Mouse (Mus musculus): ENCODE measurements around the gene Fancg. TPM values are rescaled to one million over a fixed set of nuclear protein-coding genes. Genes with fewer than 3 reads are reported as not detected.
"Not testable (repeated sequence)": the region's sequence is repeated elsewhere in the genome, so short reads cannot be mapped to it uniquely, and the experiment has no call there.

Fancg gene
- polyA plus RNA-seq, 1 experiment from 2014 or later: 4.6 TPM

DNA sequence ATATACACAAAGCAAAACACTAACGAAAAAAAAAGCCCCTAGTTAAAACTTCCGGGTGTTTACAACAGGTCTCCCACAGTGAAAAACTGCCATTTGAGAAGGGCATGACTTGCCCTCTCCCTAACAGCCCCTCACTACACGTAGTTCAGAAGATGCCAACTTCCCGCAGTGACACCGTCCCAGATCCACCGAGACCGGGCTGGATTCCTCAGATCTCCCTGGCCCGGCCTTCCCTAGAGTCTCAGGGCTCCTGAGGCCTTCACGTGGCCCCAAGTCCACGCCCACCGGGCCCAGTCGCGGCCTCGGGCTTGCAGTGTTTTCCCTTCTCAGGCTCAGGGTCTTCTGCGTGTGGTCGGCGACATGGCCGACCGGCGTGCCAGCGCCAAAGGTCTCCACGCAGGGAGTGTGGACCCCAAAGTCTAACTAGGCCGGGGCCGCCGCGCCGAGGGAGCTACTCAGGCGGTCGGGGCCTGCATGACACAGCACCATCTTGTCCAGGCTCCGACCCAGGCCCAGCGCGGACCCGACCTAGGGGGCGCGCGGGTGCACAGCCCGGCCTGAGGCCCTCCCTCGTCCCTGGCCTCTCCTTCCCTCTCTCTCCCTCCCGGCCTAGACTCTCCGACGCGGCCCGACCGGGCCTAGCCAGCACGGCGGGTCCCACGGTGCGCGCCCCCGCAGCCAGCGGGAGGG, 10.7 kb downstream of the Fancg start:
- under 1% methylated on average over 48 of the region's 51 CpGs for WGBS (ENCODE audit: missing documents)
- peaks cover 10% of the 10 kb centered on the region for H3K36me3 ChIP-seq (ENCODE audit: inconsistent target)
- peak overlapping the region; percentile 51 for H3K27ac ChIP-seq

DNA sequence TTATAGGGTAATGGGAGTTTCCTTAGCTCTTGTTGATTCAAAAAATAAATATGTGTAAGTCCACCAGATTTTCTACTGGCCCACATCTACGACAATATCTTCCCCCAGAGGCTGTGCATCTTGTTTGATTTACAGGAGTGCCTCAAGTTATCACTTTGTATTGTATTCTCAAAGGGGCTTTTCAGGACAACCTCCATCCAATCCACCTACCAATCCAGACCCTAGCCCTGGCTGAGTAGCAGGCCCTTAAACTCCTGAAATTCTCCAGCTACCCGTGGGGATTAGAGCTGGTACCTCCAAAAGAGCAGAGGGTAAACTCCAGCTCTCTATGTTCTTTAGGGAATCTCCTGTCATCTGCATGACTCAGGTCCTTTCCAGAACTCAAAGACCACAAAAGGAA, 12.3 kb downstream of the Fancg start:
- WGBS (ENCODE audit: missing documents): 39% methylated on average over 2 of the region's 2 CpGs
- no peak overlapping the region; the same call in 1 of the 2 replicates for H3K4me3 ChIP-seq (ENCODE audit: inconsistent target)
- no peak overlapping the region for H3K27ac ChIP-seq
- peaks cover 66% of the 10 kb centered on the region for H3K79me2 ChIP-seq (ENCODE audit: inconsistent target)
- H3K36me3 ChIP-seq (ENCODE audit: inconsistent target): peaks cover 26% of the 10 kb centered on the region

More for the DNA sequence above, 10.7 kb downstream of the Fancg start:
- H3K4me3 ChIP-seq (ENCODE audit: inconsistent target): peak overlapping the region; percentile 87
- H3K79me2 ChIP-seq (ENCODE audit: inconsistent target): peaks cover 50% of the 10 kb centered on the region

DNA sequence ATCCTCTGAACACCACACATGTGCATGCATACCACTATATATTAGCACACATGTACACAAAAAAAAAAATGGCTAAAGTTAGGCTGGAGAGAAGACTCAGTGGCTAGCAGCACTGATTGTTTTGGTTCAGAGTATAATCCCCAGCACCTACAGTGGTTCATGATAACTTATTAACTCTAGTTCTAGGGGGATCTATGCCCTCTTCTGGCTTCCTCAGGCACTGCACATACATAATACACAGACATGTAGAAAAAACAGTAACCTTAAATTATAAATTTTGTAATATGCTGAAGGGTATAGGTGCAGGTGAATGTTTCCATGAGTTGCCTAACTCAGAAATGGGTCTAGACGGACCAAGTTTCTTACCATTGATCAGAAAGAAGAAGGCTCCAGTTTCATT, 22.0 kb downstream of the Fancg start:
- 92% methylated on average over 1 of the region's 1 CpGs for WGBS (ENCODE audit: missing documents)
- Histone ChIP-seq H3K36me3 (ENCODE audit: inconsistent target) (peaks cover 94% of the 10 kb centered on the region), H3K4me3 (ENCODE audit: inconsistent target) (no peak overlapping the region), H3K79me2 (ENCODE audit: inconsistent target) (peaks cover 50% of the 10 kb centered on the region; the same call in 1 of the 2 replicates), H3K27ac (no peak overlapping the region)

DNA sequence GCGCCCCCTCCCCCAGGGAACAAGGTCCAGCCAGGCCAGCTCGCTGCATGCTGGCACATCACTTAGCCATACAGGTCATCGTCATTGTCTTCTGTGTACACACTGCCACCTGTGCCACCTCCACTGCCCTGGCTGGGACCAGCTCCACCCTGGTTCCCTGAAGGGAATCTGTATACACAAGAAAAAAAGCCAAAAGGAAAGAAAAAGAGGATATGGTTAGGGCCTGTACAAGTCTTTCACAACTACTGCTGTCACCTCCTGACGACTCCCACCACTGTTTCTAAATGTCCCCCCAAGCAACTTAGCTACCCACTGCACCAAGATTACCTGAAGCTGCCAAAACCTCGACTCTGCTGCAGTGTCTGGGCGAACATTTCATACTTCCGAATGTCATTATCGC, 29.8 kb downstream of the Fancg start:
- not testable (repeated sequence) for H3K4me3 ChIP-seq (ENCODE audit: inconsistent target); H3K79me2 ChIP-seq (ENCODE audit: inconsistent target); H3K27ac ChIP-seq
- 70% methylated on average over 2 of the region's 8 CpGs for WGBS (ENCODE audit: missing documents)
- H3K36me3 ChIP-seq (ENCODE audit: inconsistent target): peaks cover 44% of the 10 kb centered on the region

DNA sequence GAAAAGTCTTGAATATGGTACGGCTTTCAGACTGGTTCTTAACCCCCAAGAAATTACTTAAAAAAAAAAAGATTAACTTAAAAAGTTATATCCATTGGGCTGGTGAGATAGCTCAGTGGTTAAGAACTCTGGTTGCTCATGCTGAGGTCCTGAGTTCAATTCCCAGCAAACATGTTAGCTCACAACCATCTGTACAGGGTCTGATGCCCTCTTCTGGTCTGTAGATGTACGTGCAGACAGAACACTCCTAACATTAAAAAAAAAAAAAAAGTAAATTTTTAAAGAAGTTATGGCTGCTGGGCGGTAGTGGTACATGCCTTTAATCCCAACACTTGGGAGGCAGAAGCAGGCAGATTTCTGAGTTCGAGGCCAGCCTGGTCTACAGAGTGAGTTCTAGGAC, 32.2 kb downstream of the Fancg start:
- WGBS (ENCODE audit: missing documents): 84% methylated on average over 4 of the region's 4 CpGs
- no peak overlapping the region for H3K4me3 ChIP-seq (ENCODE audit: inconsistent target)
- H3K36me3 ChIP-seq (ENCODE audit: inconsistent target): peaks cover 21% of the 10 kb centered on the region
- no peaks in the 10 kb centered on the region for H3K79me2 ChIP-seq (ENCODE audit: inconsistent target)
- no peak overlapping the region for H3K27ac ChIP-seq

DNA sequence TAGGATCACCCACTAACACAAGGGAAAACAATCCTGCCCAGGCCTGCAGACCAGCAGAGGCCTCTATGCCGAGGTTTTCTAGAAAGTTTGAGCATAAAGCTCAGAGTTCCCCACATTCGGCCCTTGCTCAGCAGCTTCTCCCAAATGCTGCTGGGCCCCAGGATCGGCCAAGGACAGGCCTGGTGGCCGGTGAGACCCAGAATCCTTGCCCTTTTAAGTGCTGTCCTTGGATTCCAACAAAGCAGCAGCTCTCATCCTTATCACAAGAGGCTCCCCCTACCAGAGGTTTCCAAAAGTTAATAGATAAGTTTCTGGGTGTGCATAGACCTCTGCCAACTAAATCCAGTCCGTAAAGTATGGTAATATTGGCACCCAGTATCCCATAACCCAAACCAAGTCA, 36.4 kb downstream of the Fancg start:
- H3K79me2 ChIP-seq (ENCODE audit: inconsistent target): no peaks in the 10 kb centered on the region
- 95% methylated on average over 5 of the region's 5 CpGs for WGBS (ENCODE audit: missing documents)
- no peak overlapping the region for H3K27ac ChIP-seq
- H3K4me3 ChIP-seq (ENCODE audit: inconsistent target): no peak overlapping the region
- peaks cover 6% of the 10 kb centered on the region; the same call in 1 of the 2 replicates for H3K36me3 ChIP-seq (ENCODE audit: inconsistent target)

DNA sequence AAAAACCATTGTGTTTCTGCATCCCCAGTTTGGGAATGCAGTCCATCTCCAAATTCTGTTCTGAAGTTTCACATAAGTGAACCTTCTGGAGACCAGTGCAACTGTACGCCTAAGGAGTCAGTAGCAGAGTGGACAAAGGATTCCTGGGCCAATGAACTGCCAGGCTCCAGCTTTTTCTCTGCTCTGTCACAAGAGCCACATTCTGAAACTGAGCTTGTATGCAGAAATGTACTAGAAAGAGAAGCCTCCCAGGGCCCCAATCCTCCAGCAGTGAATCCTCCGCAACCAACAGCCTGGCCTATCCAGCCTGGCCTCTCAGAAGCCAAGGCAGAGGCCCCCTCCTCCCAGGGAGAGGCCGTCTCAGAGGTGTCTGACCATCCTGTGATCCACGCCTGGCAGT, 37.4 kb downstream of the Fancg start:
- no peaks in the 10 kb centered on the region for H3K36me3 ChIP-seq (ENCODE audit: inconsistent target)
- H3K4me3 ChIP-seq (ENCODE audit: inconsistent target): no peak overlapping the region
- H3K27ac ChIP-seq: no peak overlapping the region
- no peaks in the 10 kb centered on the region for H3K79me2 ChIP-seq (ENCODE audit: inconsistent target)
- 90% methylated on average over 4 of the region's 4 CpGs for WGBS (ENCODE audit: missing documents)

DNA sequence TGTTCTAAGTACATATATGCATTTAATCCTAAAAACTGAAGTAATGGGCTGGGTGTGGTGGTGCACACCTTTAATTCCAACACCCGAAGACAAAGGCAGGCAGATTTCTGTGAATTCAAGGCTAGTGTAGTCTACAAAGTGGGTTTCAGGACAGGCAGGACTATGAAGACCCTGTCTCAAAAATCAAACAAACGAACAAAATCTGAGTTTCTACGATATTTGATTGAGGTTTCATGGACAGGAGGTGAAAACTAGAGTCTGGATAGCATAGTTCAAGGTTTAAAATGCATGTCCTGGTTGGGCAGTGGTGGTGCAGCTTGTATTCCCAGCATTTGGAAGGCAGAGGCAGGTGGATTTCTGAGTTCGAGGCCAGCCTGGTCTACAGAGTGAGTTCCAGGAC, 41.0 kb downstream of the Fancg start, which contains the start of gene 1700022I11Rik:
TSS of gene 1700022I11Rik (plus strand) at position 301 of the 400 bp plus-strand sequence.
- Histone ChIP-seq H3K27ac (no peak within 1 kb of the TSS), H3K4me3 (ENCODE audit: inconsistent target) (no peak within 1 kb of the TSS), H3K79me2 (ENCODE audit: inconsistent target) (no peaks in the 10 kb centered on the region), H3K36me3 (ENCODE audit: inconsistent target) (no peaks in the 10 kb centered on the region)
- 91% methylated on average over 4 of the region's 4 CpGs for WGBS (ENCODE audit: missing documents)

DNA sequence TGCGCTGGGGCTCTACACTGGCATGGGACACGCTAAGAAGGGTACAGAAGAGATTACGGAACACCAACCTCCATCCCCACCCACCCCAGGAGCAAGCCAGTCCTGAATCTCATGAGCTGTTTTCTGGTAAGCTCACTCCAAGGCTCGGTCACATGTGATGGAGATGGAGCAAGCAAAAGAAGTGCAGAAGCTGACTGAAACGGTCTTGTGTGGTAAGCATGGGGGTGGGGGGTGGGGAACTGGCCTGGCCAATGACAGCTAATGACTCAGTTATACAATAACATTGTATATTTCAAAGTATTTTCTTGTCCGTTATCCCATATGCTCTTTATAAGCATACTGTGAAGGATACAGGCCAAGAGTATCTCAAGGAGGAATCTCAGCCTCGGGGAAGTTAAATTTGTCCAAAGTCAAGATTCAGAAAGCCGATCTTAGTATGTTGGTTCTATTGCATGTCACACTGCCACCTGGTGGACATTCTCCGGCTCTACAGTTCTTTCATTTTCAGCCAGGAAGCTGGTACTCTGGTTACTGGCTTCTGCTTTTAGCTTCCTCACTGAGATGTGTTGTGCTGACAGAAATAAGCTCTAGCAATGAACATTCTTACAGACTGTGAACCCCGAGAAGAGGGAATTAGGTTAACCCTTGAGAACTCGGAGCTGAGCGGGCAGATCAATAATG, 45.1 kb downstream of the Fancg start:
- no peaks in the 10 kb centered on the region for H3K36me3 ChIP-seq (ENCODE audit: inconsistent target)
- H3K27ac ChIP-seq: peak overlapping the region; percentile 33; the same call in 1 of the 2 replicates
- H3K79me2 ChIP-seq (ENCODE audit: inconsistent target): no peaks in the 10 kb centered on the region
- H3K4me3 ChIP-seq (ENCODE audit: inconsistent target): no peak overlapping the region
- 18% methylated on average over 12 of the region's 12 CpGs for WGBS (ENCODE audit: missing documents)

DNA sequence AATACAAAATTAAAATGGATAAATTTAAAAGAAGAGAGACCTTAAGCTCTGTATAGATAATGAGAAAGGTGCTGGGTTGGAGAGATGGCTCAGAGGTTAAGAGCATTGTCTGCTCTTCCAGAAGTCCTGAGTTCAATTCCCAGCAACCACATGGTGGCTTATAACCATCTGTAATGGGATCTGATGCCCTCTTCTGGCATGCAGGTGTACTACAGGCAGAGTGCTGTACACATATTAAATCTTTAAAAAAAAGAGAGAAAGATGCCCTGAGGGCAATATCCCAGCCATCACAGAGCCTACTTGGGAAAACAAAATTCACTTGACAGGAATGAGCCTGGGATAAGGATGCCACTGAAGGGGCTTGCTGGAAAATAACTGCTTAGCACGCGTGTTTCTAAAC, 46.8 kb downstream of the Fancg start:
- no peak overlapping the region for H3K4me3 ChIP-seq (ENCODE audit: inconsistent target)
- H3K27ac ChIP-seq: no peak overlapping the region
- WGBS (ENCODE audit: missing documents): 100% methylated on average over 2 of the region's 2 CpGs
- H3K79me2 ChIP-seq (ENCODE audit: inconsistent target): no peaks in the 10 kb centered on the region
- H3K36me3 ChIP-seq (ENCODE audit: inconsistent target): no peaks in the 10 kb centered on the region

DNA sequence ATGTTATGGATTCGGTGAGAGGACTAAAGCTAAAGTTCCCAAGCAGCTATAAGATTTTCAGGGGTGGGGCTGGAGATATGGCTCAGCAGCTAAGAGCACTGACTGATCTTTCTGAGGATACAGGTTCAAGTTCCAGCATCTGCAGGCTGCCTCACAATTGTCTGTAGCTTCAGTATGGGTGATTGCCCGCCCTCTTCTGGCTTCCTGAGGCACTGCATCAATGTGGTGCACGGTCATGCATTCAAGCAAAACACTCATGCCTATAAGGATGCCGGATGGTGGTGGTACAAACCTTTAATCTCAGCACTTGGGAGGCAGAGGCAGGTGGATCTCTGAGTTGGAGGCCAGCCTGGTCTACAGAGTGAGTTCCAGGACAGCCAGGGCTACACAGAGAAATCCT, 48.7 kb downstream of the Fancg start:
- WGBS (ENCODE audit: missing documents): 19% methylated on average over 4 of the region's 4 CpGs
- H3K79me2 ChIP-seq (ENCODE audit: inconsistent target): no peaks in the 10 kb centered on the region
- no peak overlapping the region for H3K27ac ChIP-seq
- no peak overlapping the region for H3K4me3 ChIP-seq (ENCODE audit: inconsistent target)
- H3K36me3 ChIP-seq (ENCODE audit: inconsistent target): peaks cover 13% of the 10 kb centered on the region; the same call in 1 of the 2 replicates

DNA sequence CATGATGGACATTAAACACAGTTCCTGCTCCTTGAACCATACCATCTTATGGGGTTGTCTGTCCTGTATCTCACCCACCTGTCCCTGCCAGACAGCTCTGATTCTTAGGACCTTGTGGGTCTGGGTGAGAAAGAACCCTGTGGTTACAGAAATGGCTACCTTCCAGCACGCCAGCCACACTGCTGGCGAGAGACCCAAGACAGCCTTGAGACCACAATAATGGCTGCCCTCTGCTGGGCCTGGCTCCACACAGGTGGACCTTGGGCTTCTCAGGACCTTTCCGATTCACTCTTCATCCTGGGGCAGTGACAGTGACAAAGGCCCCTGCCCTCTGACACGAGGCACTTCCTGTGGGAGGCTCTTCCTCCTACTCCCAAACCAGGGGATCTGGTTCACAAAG, 50.9 kb downstream of the Fancg start:
- H3K79me2 ChIP-seq (ENCODE audit: inconsistent target): no peaks in the 10 kb centered on the region
- H3K36me3 ChIP-seq (ENCODE audit: inconsistent target): peaks cover 14% of the 10 kb centered on the region; the same call in 1 of the 2 replicates
- no peak overlapping the region for H3K4me3 ChIP-seq (ENCODE audit: inconsistent target)
- no peak overlapping the region for H3K27ac ChIP-seq
- 49% methylated on average over 4 of the region's 4 CpGs for WGBS (ENCODE audit: missing documents)

DNA sequence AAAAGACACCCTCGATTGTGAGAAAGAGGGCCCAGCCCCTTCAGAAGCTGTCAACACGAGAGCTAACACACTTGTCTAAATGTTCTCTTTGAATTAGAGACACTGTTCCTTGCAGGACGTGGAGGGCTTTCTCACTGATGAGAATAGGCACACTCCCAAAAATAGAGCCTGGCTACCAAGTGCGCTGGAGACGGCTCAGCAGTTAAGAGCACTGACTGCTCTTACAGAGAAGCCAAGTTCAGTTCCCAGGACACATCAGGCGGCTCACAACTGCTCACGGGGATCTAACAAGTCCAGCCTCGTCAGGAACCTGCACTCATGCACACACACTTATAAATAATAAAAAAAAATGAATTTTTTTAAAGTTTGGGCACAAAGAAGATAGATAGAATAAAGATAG, 51.4 kb downstream of the Fancg start:
- WGBS (ENCODE audit: missing documents): 90% methylated on average over 8 of the region's 8 CpGs

DNA sequence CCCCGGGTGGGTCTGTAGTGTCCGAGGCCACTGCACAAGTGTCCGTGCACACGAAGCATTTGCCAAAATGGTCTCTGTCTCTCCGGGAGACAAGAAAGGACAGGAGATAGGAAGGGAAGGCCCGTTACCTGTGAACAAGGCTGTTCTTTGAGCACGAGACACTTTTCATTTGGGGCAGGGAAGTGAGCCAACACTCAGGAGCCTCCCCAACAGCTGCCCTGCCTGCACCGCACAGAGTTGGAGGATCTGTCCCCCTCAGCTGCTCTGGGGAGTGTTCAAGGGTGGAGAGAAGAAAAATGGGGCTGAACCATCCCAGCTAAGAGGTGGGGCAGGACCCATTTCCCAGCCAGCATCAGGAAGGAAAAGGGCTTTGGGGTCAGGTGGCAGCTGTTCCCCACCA, 52.3 kb downstream of the Fancg start:
- 94% methylated on average over 8 of the region's 8 CpGs for WGBS (ENCODE audit: missing documents)

More for the DNA sequence above, 51.4 kb downstream of the Fancg start:
- Histone ChIP-seq H3K4me3 (ENCODE audit: inconsistent target) (no peak overlapping the region), H3K36me3 (ENCODE audit: inconsistent target) (peaks cover 14% of the 10 kb centered on the region; the same call in 1 of the 2 replicates), H3K27ac (no peak overlapping the region), H3K79me2 (ENCODE audit: inconsistent target) (no peaks in the 10 kb centered on the region)

DNA sequence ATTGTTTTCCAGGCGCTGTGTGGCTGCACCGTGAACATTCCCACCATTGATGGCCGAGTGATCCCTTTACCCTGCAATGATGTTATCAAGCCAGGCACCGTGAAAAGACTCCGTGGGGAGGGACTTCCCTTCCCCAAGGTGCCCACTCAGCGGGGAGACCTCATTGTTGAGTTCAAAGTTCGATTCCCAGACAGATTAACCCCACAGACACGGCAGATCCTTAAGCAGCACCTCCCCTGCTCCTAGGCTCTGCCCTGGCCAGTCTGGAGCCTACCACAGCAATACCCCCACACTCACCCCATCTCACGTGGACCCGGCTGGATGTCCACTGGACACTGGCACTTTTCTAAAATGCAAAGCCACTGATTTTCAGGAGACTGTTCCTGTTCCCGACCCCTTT, 53.0 kb downstream of the Fancg start:
- Histone ChIP-seq H3K27ac (no peak overlapping the region), H3K79me2 (ENCODE audit: inconsistent target) (no peaks in the 10 kb centered on the region), H3K36me3 (ENCODE audit: inconsistent target) (peaks cover 14% of the 10 kb centered on the region; the same call in 1 of the 2 replicates), H3K4me3 (ENCODE audit: inconsistent target) (no peak overlapping the region)
- WGBS (ENCODE audit: missing documents): 92% methylated on average over 11 of the region's 11 CpGs

More for the DNA sequence above, 52.3 kb downstream of the Fancg start:
- no peak overlapping the region for H3K27ac ChIP-seq
- H3K79me2 ChIP-seq (ENCODE audit: inconsistent target): no peaks in the 10 kb centered on the region
- peaks cover 14% of the 10 kb centered on the region; the same call in 1 of the 2 replicates for H3K36me3 ChIP-seq (ENCODE audit: inconsistent target)
- no peak overlapping the region for H3K4me3 ChIP-seq (ENCODE audit: inconsistent target)
